Mouse (Mus musculus) liver, postnatal 0 days (tissue): ENCODE results near the gene Efcab11.

ENCODE experiments used
- CTCF ChIP-seq: sonication (generic); IDR thresholded peaks from 2 replicates; pipeline ENCODE4 v1.5.1; 2016; ENCODE audit warnings: antibody characterized with exemption, low read depth
- EP300 ChIP-seq: IDR thresholded peaks from 2 replicates; pipeline ENCODE4 v1.6.1; 2016; ENCODE audit warnings: antibody characterized with exemption, low read depth, mild to moderate bottlenecking

DNA sequence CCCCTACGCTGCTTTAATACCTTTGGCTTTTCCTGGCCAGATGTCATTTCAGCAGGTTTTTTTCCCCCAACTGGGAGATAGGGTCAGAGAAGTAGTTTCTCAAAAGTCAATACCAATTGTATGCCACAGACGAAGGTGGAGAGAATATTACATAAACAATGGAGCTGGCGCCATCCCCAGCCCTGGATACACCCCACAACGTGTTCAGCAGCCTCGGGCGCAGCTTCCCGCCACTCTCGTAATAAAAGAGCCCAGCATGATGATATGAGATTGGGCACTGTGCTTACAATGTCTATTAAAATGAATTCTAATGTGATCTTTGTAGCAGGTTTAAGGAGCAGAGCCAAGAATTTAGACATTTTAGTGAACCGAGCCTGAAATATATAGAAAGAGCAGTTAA is 28.2 kb downstream of the Efcab11 start:
- TF ChIP-seq EP300 (no peak), CTCF (no peak)
